Mouse (Mus musculus): ENCODE results near the gene Prlhr.

Gene Prlhr

GRCm38 (mm10) chr19:60468254-60468762, at the start of gene Prlhr:
Gene Prlhr (minus strand): TSS chr19:60468304.
- no peak for DNase-seq (ENCODE audit: low spot score)

- no peak for DNase-seq (ENCODE audit: low spot score)
Measured at GRCm38 (mm10) chr19:60515064-60515463, 47.0 kb upstream of the Prlhr start.

GRCm38 (mm10) chr19:60513431-60513830, 45.3 kb upstream of the Prlhr start:
- no peak for DNase-seq (ENCODE audit: low spot score)

- no peak for DNase-seq (ENCODE audit: low spot score)
Measured at GRCm38 (mm10) chr19:60500209-60500608, 32.1 kb upstream of the Prlhr start.

GRCm38 (mm10) chr19:60497171-60497570, 29.1 kb upstream of the Prlhr start:
- no peak for DNase-seq (ENCODE audit: low spot score)

- DNase-seq (ENCODE audit: low spot score): no peak
Measured at GRCm38 (mm10) chr19:60495772-60496171, 27.7 kb upstream of the Prlhr start.

GRCm38 (mm10) chr19:60489566-60489965, 21.5 kb upstream of the Prlhr start:
- DNase-seq (ENCODE audit: low spot score): no peak

- DNase-seq (ENCODE audit: low spot score): no peak
Measured at GRCm38 (mm10) chr19:60485261-60485660, 17.2 kb upstream of the Prlhr start.

GRCm38 (mm10) chr19:60478859-60479258, 10.8 kb upstream of the Prlhr start:
- DNase-seq (ENCODE audit: low spot score): no peak

GRCm38 (mm10) chr19:60477788-60478187, 9.7 kb upstream of the Prlhr start:
- DNase-seq (ENCODE audit: low spot score): no peak

GRCm38 (mm10) chr19:60468846-60469245, 742 bp upstream of the Prlhr start:
- no peak for DNase-seq (ENCODE audit: low spot score)

- DNase-seq (ENCODE audit: low spot score): no peak
Measured at GRCm38 (mm10) chr19:60467588-60468007, 506 bp downstream of the Prlhr start.

- no peak for DNase-seq (ENCODE audit: low spot score)
Measured at GRCm38 (mm10) chr19:60466953-60467570, 1.0 kb downstream of the Prlhr start.

GRCm38 (mm10) chr19:60465726-60466125, 2.4 kb downstream of the Prlhr start:
- DNase-seq (ENCODE audit: low spot score): no peak

- peak; percentile 95 for DNase-seq (ENCODE audit: low spot score)
Measured at GRCm38 (mm10) chr19:60463896-60464295, 4.2 kb downstream of the Prlhr start.

GRCm38 (mm10) chr19:60463440-60463839, 4.7 kb downstream of the Prlhr start:
- no peak for DNase-seq (ENCODE audit: low spot score)

- no peak for DNase-seq (ENCODE audit: low spot score)
Measured at GRCm38 (mm10) chr19:60461476-60461875, 6.6 kb downstream of the Prlhr start.

GRCm38 (mm10) chr19:60459680-60460079, 8.4 kb downstream of the Prlhr start:
- DNase-seq (ENCODE audit: low spot score): no peak

- no peak for DNase-seq (ENCODE audit: low spot score)
Measured at GRCm38 (mm10) chr19:60459071-60459470, 9.0 kb downstream of the Prlhr start.

- DNase-seq (ENCODE audit: low spot score): no peak
Measured at GRCm38 (mm10) chr19:60455791-60456190, 12.3 kb downstream of the Prlhr start.

GRCm38 (mm10) chr19:60440531-60440930, 27.6 kb downstream of the Prlhr start:
- no peak for DNase-seq (ENCODE audit: low spot score)

- DNase-seq (ENCODE audit: low spot score): no peak
Measured at GRCm38 (mm10) chr19:60440083-60440482, 28.0 kb downstream of the Prlhr start.

- peak; percentile 72 for DNase-seq (ENCODE audit: low spot score)
Measured at GRCm38 (mm10) chr19:60437566-60438241, 30.4 kb downstream of the Prlhr start.

Measured in adipocyte (in vitro differentiated cells).